Mouse (Mus musculus) liver, embryonic 14.5 days (tissue): ENCODE data around the gene Mrps27. TPM values are rescaled to one million over a fixed set of nuclear protein-coding genes. Genes with fewer than 3 reads are reported as not detected.

ENCODE experiments used
- ATAC-seq: fragments of 200-750 bp; cut with Nextera tagmentation; 2 replicates; pipeline ENCODE4 v1.8.0; 2017; ENCODE audit warnings: moderate number of reproducible peaks, mild to moderate bottlenecking, moderate library complexity; ENCODE audit not compliant: insufficient read depth
- DNase-seq, 3 experiments: peaks; one replicate each; pipeline ENCODE4 v3.0.0-alpha.2; 2012 to 2013; ENCODE audit warnings: low read depth in 3 of 3, low spot score in 3 of 3
- H3K27ac ChIP-seq: fragments of 300-500 bp; sonication (generic); 2 replicates; pipeline ENCODE4 v1.5.1; 2014; ENCODE audit warnings: moderate library complexity, mild to moderate bottlenecking, control low read depth, inconsistent platforms
- H3K27me3 ChIP-seq: fragments of 300-500 bp; sonication (generic); 2 replicates; pipeline ENCODE4 v1.6.1; 2014; ENCODE audit warnings: mild to moderate bottlenecking, low read length, moderate library complexity; ENCODE audit not compliant: control insufficient read depth, insufficient read depth
- H3K36me3 ChIP-seq: fragments of 300-500 bp; sonication (generic); replicated peaks from 2 replicates; pipeline ENCODE4 v1.6.1; 2014; ENCODE audit warnings: low read depth; ENCODE audit not compliant: control insufficient read depth, insufficient read depth
- H3K4me1 ChIP-seq, 2 experiments: fragments of 200-500 bp in 1 of 2; fragments of 300-500 bp in 1 of 2; sonication (generic) in 1 of 2; replicated peaks; 2 replicates each; pipeline ENCODE4 v1.6.1; 2012 to 2014; ENCODE audit warnings: antibody characterized with exemption in 1 of 2, inconsistent platforms in 1 of 2, low read length in 1 of 2; ENCODE audit not compliant: control insufficient read depth in 2 of 2, insufficient read depth in 2 of 2
- H3K4me2 ChIP-seq: fragments of 300-500 bp; sonication (generic); 2 replicates; pipeline ENCODE4 v1.6.1; 2014; ENCODE audit warnings: low read depth, mild to moderate bottlenecking, control low read depth, moderate library complexity
- H3K4me3 ChIP-seq, 2 experiments: fragments of 200-500 bp in 1 of 2; fragments of 300-500 bp in 1 of 2; sonication (generic) in 1 of 2; 2 replicates each; pipeline ENCODE4 v1.5.1; 2012 to 2014; ENCODE audit warnings: low read depth in 2 of 2, low read length in 2 of 2, mild to moderate bottlenecking in 2 of 2, control low read depth in 1 of 2, inconsistent platforms in 1 of 2, moderate library complexity in 1 of 2; ENCODE audit not compliant: insufficient read depth in 1 of 2
- H3K9ac ChIP-seq: fragments of 300-500 bp; sonication (generic); replicated peaks from 2 replicates; pipeline ENCODE4 v1.6.1; 2014; ENCODE audit warnings: mild to moderate bottlenecking, control low read depth, moderate library complexity
- H3K9me3 ChIP-seq: fragments of 300-500 bp; sonication (generic); 2 replicates; pipeline ENCODE4 v1.6.1; 2016; ENCODE audit warnings: low read length, mixed read lengths; ENCODE audit not compliant: control insufficient read depth
- CTCF ChIP-seq: IDR thresholded peaks from 2 replicates; pipeline ENCODE4 v1.5.1; 2016; ENCODE audit warnings: antibody characterized with exemption, low read depth, control low read depth
- EP300 ChIP-seq: IDR thresholded peaks from 2 replicates; pipeline ENCODE4 v1.6.1; 2016; ENCODE audit warnings: antibody characterized with exemption, low read depth
- WGBS: fragments of 180-500 bp; shearing (Covaris S2); extraction: QIAGEN DNeasy Blood & Tissue Kit; methylation state at CpG from one replicate; pipeline ENCODE4 v1.1.7; 2014; ENCODE audit not compliant: insufficient replicate concordance; 5-methylcytosine and 5-hydroxymethylcytosine counted together
- polyA plus RNA-seq, 2 experiments: library from polyadenylated mRNA; depleted of rRNA in 1 of 2; stranded (reverse) in 1 of 2; unstranded in 1 of 2; fragments of >200 nt; fragmentation: Nextera tagmentation in 1 of 2; extraction: Ambion mirVana in 1 of 2; gene quantifications; 2 replicates each; pipeline versions ENCODE4 v1.2.1 to v1.2.3; 2012 to 2014

The Mrps27 gene
- polyA plus RNA-seq, 2 experiments: 14.4 to 21.5 TPM

GRCm38 (mm10) chr13:99385911-99386310 is 41.3 kb downstream of the Mrps27 start:
- no peaks in the 10 kb centered on the region for H3K4me1 ChIP-seq
- H3K9me3 ChIP-seq: no peaks in the 10 kb centered on the region
- no peak overlapping the region for H3K27ac ChIP-seq
- no peak overlapping the region for H3K4me2 ChIP-seq
- DNase-seq (no peak), ATAC-seq (no peak)
- no peak overlapping the region for H3K4me3 ChIP-seq
- H3K9ac ChIP-seq: no peak overlapping the region
- TF ChIP-seq CTCF (no peak), EP300 (no peak)
- no peaks in the 10 kb centered on the region for H3K27me3 ChIP-seq
- no peaks in the 10 kb centered on the region; the same call in 1 of the 2 replicates for H3K36me3 ChIP-seq
- 66% methylated on average over 6 of the region's 6 CpGs for WGBS

GRCm38 (mm10) chr13:99386341-99386740 is 41.8 kb downstream of the Mrps27 start:
- TF ChIP-seq CTCF (no peak), EP300 (no peak)
- H3K27ac ChIP-seq: no peak overlapping the region
- no peak overlapping the region for H3K4me2 ChIP-seq
- H3K36me3 ChIP-seq: no peaks in the 10 kb centered on the region; the same call in 1 of the 2 replicates
- no peak for DNase-seq
- no peak overlapping the region for H3K9ac ChIP-seq
- no peaks in the 10 kb centered on the region for H3K27me3 ChIP-seq
- no peaks in the 10 kb centered on the region for H3K4me1 ChIP-seq
- no peak overlapping the region for H3K4me3 ChIP-seq
- WGBS: 83% methylated on average over 7 of the region's 7 CpGs
- no peaks in the 10 kb centered on the region for H3K9me3 ChIP-seq
- no peak for ATAC-seq

DNA sequence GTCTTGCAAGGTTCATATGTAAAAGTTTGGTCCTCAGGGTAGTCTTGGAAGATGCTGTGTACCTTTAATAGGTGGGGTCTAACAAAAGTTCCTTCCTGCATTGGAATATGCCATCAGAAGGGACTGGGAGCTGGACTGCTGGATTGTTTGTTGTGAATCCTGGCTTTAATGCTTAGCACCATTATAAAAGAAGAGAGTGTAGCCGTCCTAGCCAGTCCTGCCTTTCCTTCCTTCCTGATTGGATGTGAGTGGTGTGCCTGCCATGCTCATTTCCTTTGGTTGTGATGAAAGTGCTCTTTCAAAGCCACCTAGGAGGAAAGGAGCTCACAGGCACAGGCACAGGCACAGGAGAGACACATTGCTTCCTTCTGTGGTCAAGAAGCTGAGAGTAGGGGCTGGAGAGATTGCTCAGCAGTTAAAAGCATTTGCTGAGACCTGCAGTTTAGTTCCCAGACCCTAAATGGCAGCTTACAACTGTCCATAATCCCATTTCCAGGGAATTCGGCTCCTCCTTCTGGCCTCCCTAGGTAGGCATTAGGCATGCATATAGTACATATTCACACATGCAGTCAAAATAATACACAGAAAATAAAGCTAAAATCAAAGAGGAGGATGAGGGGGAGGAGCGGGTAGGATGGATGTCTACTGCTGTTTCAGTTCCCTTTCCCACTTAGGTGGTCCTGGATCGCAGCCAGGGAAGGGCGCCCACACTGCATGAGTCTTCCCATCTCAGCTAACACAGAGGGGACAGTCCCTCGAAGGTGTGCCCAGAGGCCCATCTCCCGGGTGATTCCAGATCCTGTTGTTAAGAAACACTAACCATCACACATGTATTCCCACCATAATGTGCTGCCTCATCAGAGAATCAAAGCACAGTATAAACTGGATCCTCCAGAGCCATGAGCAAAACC is 43.6 kb downstream of the Mrps27 start:
- no peaks in the 10 kb centered on the region for H3K27me3 ChIP-seq
- H3K4me3 ChIP-seq: no peak overlapping the region
- H3K4me2 ChIP-seq: no peak overlapping the region
- H3K27ac ChIP-seq: no peak overlapping the region
- TF ChIP-seq EP300: no peak
- TF ChIP-seq CTCF: no peak
- H3K4me1 ChIP-seq: no peaks in the 10 kb centered on the region
- DNase-seq (no peak), ATAC-seq (no peak)
- 73% methylated on average over 7 of the region's 7 CpGs for WGBS
- no peak overlapping the region for H3K9ac ChIP-seq
- H3K36me3 ChIP-seq: no peaks in the 10 kb centered on the region
- H3K9me3 ChIP-seq: no peaks in the 10 kb centered on the region

DNA sequence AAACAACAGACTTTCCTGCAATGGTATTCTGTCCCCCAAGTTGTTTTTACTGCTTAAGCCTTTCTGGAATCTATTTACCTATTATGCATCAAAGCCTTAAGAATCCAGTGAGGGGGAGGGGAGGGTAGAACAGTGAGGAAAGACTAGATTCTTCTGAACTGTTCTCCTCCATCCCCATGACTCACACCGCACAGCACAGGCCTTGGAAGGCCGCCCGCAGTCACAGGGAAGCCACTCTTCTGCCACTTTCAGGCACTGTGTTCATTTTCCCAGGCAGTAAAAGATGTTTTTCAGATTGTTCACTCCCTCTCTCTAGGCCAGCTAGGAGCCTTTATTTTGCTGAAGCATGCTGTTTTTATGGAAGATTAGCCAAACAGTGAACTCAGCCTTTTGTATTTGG is 46.8 kb downstream of the Mrps27 start:
- no peak overlapping the region for H3K9ac ChIP-seq
- H3K27ac ChIP-seq: no peak overlapping the region
- H3K36me3 ChIP-seq: no peaks in the 10 kb centered on the region
- DNase-seq: no peak
- 87% methylated on average over 3 of the region's 3 CpGs for WGBS
- H3K4me2 ChIP-seq: no peak overlapping the region
- no peak for ATAC-seq
- H3K9me3 ChIP-seq: no peaks in the 10 kb centered on the region
- TF ChIP-seq EP300 (no peak), CTCF (no peak)
- no peaks in the 10 kb centered on the region for H3K4me1 ChIP-seq
- no peak overlapping the region for H3K4me3 ChIP-seq
- no peaks in the 10 kb centered on the region for H3K27me3 ChIP-seq

GRCm38 (mm10) chr13:99393128-99393527 is 48.5 kb downstream of the Mrps27 start:
- DNase-seq (no peak), ATAC-seq (no peak)
- H3K27me3 ChIP-seq: no peaks in the 10 kb centered on the region
- H3K36me3 ChIP-seq: no peaks in the 10 kb centered on the region
- H3K9ac ChIP-seq: no peak overlapping the region
- H3K27ac ChIP-seq: no peak overlapping the region
- H3K4me2 ChIP-seq: no peak overlapping the region
- no peak for TF ChIP-seq EP300
- WGBS: 56% methylated on average over 3 of the region's 3 CpGs
- no peak overlapping the region for H3K4me3 ChIP-seq
- H3K4me1 ChIP-seq: no peaks in the 10 kb centered on the region
- no peaks in the 10 kb centered on the region for H3K9me3 ChIP-seq
